Mouse (Mus musculus) embryonic facial prominence, embryonic 10.5 days (tissue): ENCODE measurements at regions not wholly inside any gene's neighbourhood (a gene's known extent, or its start where the extent isn't known, plus 50 kb on each side); places are given as distances from the start of the nearest gene placed in this dataset.

Experiments used
- DNase-seq: peaks from one replicate; pipeline ENCODE4 v3.0.0-alpha.2; 2017; ENCODE audit warnings: low spot score
- H3K27ac ChIP-seq: fragments of 300-500 bp; sonication (generic); replicated peaks from 2 replicates; pipeline ENCODE4 v1.5.1; 2016; ENCODE audit warnings: mild to moderate bottlenecking
- H3K27me3 ChIP-seq: fragments of 300-500 bp; sonication (generic); replicated peaks from 2 replicates; pipeline ENCODE4 v1.6.1; 2016; ENCODE audit warnings: low read depth, mild to moderate bottlenecking; ENCODE audit not compliant: poor library complexity, severe bottlenecking
- H3K36me3 ChIP-seq: fragments of 300-500 bp; sonication (generic); replicated peaks from 2 replicates; pipeline ENCODE4 v1.6.1; 2016; ENCODE audit warnings: mild to moderate bottlenecking, moderate library complexity
- H3K4me1 ChIP-seq: fragments of 300-500 bp; sonication (generic); 2 replicates; pipeline ENCODE4 v1.6.1; 2016
- H3K4me3 ChIP-seq: fragments of 300-500 bp; sonication (generic); 2 replicates; pipeline ENCODE4 v1.5.1; 2016; ENCODE audit warnings: mild to moderate bottlenecking, moderate library complexity
- H3K9me3 ChIP-seq: fragments of 300-500 bp; sonication (generic); 2 replicates; pipeline ENCODE4 v1.6.1; 2016; ENCODE audit warnings: mild to moderate bottlenecking
- WGBS: fragments of 180-500 bp; shearing (Covaris S2); methylation state at CpG from one replicate; pipeline ENCODE4 v1.1.7; 2016; 5-methylcytosine and 5-hydroxymethylcytosine counted together

GRCm38 (mm10) chr2:154076271-154076670 is 53.9 kb upstream of the Bpifa3 start:
- Histone ChIP-seq H3K36me3 (no peaks in the 10 kb centered on the region), H3K4me3 (no peak overlapping the region), H3K9me3 (no peaks in the 10 kb centered on the region), H3K4me1 (no peaks in the 10 kb centered on the region), H3K27ac (no peak overlapping the region), H3K27me3 (no peaks in the 10 kb centered on the region)
- DNase-seq, result peak; percentile 12
- WGBS, result 38% methylated on average over 2 of the region's 2 CpGs
